ENCODE assay signal across 19 mouse cellular contexts in the genomic region with DNA sequence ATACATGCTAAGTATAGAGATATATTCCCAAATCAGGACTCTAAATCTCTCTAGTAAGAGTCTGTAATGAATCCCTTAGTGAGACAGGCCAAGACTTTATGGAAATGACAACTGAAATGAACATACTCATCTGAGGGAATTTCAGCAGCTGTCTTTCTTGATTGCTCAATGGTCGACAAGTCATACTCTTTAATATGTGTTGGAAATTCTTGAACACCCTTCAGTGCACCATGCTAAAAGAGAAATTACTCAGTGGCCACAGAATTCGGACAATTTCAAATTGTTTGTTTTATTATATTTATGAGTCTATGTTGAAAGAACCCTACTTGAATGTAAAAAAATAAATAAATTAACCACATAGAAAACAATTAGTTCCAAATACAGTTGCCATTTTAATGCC.
"Had no signal": no experiment of that assay in that cellular context is flagged by ENCODE, and none has a peak within 500 bp of the region (broad histone marks: within the 10 kb centered on the region; RNA-seq: fewer than 3 reads in every experiment).

No protein-coding gene starts in this region.

- ATAC-seq: midbrain, embryonic 13.5 days; midbrain, embryonic 15.5 days had no signal

- H3K27me3 ChIP-seq: megakaryocyte, embryonic 14.5 days; midbrain, embryonic 13.5 days; midbrain, embryonic 15.5 days; neural tube, embryonic 13.5 days; neural tube, embryonic 15.5 days had no signal

- H3K9me3 ChIP-seq: megakaryocyte, embryonic 14.5 days; midbrain, embryonic 13.5 days; midbrain, embryonic 15.5 days; neural tube, embryonic 13.5 days; neural tube, embryonic 15.5 days had no signal

- H3K27ac ChIP-seq: macrophage; midbrain, embryonic 13.5 days; midbrain, embryonic 15.5 days; neural tube, embryonic 13.5 days; neural tube, embryonic 15.5 days had no signal

- H3K4me2 ChIP-seq: lung, embryonic 14.5 days; midbrain, embryonic 11.5 days; midbrain, embryonic 13.5 days; midbrain, embryonic 15.5 days; neural tube, embryonic 13.5 days; neural tube, embryonic 15.5 days had no signal

- H3K4me1 ChIP-seq: megakaryocyte, embryonic 14.5 days; midbrain, embryonic 15.5 days; neural tube, embryonic 15.5 days had no signal

- H3K36me3 ChIP-seq: midbrain, embryonic 13.5 days; midbrain, embryonic 15.5 days; neural tube, embryonic 13.5 days; neural tube, embryonic 15.5 days had no signal

- H3K9ac ChIP-seq: lung, embryonic 14.5 days; midbrain, embryonic 13.5 days; midbrain, embryonic 15.5 days; neural tube, embryonic 13.5 days; neural tube, embryonic 15.5 days had no signal

- DNase-seq: lung, adult 18-20 months; lung, embryonic 14.5 days; lung, postnatal 10 days; lung, postnatal 36 days; retina, postnatal 1 day; right cerebral cortex, adult 18-20 months; right cerebral cortex, postnatal 25 days; right cerebral cortex, postnatal 4 days; spleen, adult 18-20 months; thymus, adult 18-20 months; thymus, postnatal 14 days; thymus, postnatal 36 days had no signal

- H3K4me3 ChIP-seq: megakaryocyte, embryonic 14.5 days; midbrain, embryonic 13.5 days; midbrain, embryonic 15.5 days; neural tube, embryonic 13.5 days; neural tube, embryonic 15.5 days had no signal
